Mouse (Mus musculus) Patski (cell line): ENCODE results near the gene Fam173a. TPM values are rescaled to one million over a fixed set of nuclear protein-coding genes. Genes with fewer than 3 reads are reported as not detected.

Source experiments
- ATAC-seq: fragments of 100-300 bp; one replicate; pipeline ENCODE4 v1.8.0; 2021
- CTCF ChIA-PET: fragments of 350-600 bp; sonication (Branson Sonifier 250); formaldehyde crosslinking; loops from one replicate; lab custom pipeline; 2022; ENCODE audit warnings: inconsistent platforms; lab: Charles Lee
- POLR2A ChIA-PET: fragments of 350-600 bp; sonication (Branson Sonifier 250); formaldehyde crosslinking; loops from one replicate; lab custom pipeline; 2022; ENCODE audit warnings: antibody characterized with exemption, inconsistent platforms; lab: Charles Lee
- DNase-seq: peaks from one replicate; pipeline ENCODE4 v3.0.0-alpha.2; 2011; ENCODE audit warnings: low read depth, low spot score
- H3K27me3 ChIP-seq: fragments of 371-371 bp; one replicate; pipeline ENCODE4 v1.5.1; 2021
- CTCF ChIP-seq: fragments of 100-300 bp; IDR thresholded peaks from one replicate; pipeline ENCODE4 v1.5.1; 2021
- in situ Hi-C: fragments of 300-500 bp; cut with MboI; formaldehyde crosslinking; loops from 3 replicates; pipeline ENCODE4 v1.11.1; 2018; ENCODE audit warnings: low pct_unique_long_range_greater_than_20kb, mixed read lengths
- polyA plus RNA-seq: library from polyadenylated mRNA; unstranded; gene quantifications from one replicate; pipeline ENCODE4 v1.2.3, GENCODE M21; 2021

The Fam173a gene
- polyA plus RNA-seq, 1 experiment from 2014 or later = 73.5 TPM

DNA sequence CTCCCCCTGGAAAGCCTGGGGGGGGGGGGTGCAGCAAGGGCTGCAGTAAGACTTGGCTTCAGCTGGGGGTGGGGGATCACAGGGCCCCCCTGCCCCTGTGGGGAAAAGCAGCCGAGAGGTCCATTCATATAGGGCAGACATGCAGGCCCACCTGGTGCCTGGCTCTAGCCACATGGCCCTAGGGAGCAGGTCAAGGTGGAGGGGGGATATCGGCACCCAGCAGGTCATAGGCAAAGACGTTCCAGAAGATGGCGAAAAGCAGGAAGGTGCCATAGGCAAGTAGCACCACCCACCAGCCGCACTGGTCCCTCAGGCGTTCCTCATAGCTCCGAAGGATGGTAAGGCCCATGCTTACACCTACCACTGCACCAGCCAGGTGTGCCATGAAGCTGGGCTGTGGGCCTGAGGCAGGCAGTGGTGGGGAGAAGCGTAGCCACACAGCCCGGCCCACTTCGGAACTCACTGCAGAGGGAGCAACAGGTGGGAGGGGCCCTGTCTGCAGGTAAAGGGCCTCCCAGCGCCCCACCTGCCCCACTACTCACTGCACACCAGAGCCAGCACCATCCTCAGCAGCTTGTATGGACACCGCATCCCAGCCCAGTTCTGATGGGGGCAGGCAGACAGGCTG, 42.0 kb upstream of the Fam173a start:
- in situ Hi-C loops = no loop called here
- ChIA-PET CTCF (interaction anchor here (0.6 kb wide), 1 partner anchor 21 kb away, joined by 3 read pairs; no protein-coding TSS in a partner anchor), POLR2A (interaction anchor here (1.6 kb wide), 2 partner anchors 22 to 53 kb away, joined by 3 to 4 read pairs; no protein-coding TSS in a partner anchor)
- H3K27me3 ChIP-seq = no peaks in the 10 kb centered on the region
- DNase-seq (no peak), ATAC-seq (no peak)
- no peak for TF ChIP-seq CTCF

DNA sequence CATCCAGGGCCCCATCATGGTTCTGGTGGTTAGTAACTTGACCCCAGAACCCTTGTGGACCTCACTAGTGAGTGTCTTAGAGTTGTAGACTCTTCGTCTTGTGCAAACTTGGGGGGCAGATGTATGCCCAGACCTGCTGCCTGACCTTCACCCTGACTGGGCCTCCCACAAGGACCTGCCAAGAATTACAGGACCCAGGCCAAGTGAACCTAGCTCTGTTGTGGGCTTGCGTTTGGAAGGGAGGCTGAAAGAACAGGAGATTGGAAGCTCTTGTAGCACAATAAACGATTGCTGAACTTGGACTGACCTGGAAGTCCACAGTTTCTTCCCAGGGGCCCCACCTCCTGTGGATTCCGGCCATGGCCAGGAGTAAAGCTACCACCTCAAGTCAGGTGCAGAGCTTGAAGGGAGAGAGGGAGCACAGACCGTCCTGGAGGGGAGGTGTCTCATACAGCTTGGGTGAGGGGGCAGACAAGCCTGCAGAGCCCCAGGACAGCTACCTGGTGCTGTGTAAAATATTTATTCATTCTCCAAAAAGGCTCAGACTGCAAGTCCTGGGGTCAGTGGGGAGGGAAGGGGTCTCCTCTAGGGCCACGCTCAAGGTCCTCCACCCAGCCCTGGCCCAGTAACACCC, 41.4 kb upstream of the Fam173a start:
- TF ChIP-seq CTCF = no peak
- no peak for ATAC-seq
- in situ Hi-C loops = no loop called here
- no peaks in the 10 kb centered on the region for H3K27me3 ChIP-seq
- ChIA-PET CTCF (interaction anchor here (0.6 kb wide), 1 partner anchor 21 kb away, joined by 3 read pairs; no protein-coding TSS in a partner anchor), POLR2A (interaction anchor here (0.9 to 1.8 kb wide), 5 partner anchors 8 to 52 kb away, joined by 3 to 7 read pairs (median 4); partner anchors contain the start of genes Fbxl16, Gm20683 and Rhot2)
- DNase-seq = no peak

DNA sequence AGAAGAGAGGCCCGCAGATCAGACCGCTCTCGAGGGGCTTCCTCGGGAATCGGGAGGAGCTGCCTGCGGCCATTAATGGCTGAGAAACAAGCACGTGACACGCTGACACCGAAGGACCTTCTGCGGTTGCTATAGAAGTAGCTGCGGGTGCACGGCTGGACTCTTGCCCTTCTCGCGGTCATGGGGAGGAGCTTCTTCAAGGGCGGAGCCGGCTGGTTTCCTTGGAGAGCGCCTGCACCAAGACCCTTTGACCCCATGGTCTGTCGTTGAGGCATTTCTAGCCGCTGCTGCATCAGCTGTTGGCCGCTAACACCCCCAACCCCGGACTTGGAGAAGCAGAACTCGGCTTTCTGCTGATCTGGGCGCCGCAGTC, 40.6 kb upstream of the Fam173a start, which contains the start of gene Stub1:
Gene Stub1, minus strand, starts transcription at position 114 of the 373 bp plus-strand sequence.
- ATAC-seq (peak; percentile 41), DNase-seq (peak; percentile 68)
- no peaks in the 10 kb centered on the region for H3K27me3 ChIP-seq
- CTCF ChIA-PET = interaction anchor here (0.9 to 2.1 kb wide), 3 partner anchors 9 to 35 kb away, joined by 3 to 8 read pairs (median 5); partner anchors contain the start of genes Mcrip2 and Wdr24
- in situ Hi-C loops = no loop called here
- TF ChIP-seq CTCF = no peak
- POLR2A ChIA-PET = interaction anchor here (0.7 to 2.5 kb wide), 6 partner anchors 9 to 30 kb away, joined by 3 to 11 read pairs (median 4); partner anchors contain the start of genes Fbxl16, Gm20683, Rhot2 and Wdr24

DNA sequence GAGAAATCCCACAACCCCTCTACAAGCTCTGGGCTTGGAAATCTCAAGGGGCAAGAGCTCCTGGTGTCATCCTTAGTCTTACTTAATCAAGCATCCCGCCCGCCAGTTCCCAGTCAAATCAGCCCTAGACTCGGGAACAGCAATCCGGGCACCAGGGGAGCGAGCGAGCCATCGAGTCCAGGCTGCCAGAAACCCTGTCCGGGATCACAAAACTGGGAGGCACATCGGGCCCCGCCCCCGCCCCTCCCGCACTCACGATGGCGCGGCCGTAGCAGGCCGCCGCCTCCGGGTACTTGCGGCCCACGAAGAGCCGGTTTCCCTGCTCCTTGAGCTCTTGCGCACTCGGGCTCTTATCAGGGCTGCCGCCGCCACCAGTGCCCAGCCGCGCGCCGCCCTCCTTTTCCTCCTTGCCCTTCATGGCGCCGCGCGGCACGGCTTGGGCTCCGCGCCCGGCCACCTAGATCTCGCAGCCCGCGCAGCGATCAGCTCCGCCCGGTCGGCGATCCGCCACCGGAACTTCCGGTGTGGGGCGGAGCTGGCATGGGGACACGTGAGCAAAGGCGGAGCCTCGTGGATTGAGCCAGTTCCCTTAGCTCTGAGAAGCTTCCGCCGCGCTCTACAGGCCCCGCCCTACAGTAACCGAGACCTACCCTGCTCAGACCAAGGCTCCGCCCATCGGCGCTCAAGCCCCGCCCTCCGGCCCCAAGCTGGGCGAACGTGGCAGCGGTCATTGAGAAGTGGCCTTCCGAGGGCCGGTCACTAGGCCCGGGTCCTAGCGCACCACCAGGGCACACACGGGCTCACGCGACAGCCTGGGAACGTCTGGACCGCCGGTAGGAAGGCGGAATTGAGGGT, 40.0 kb upstream of the Fam173a start:
- H3K27me3 ChIP-seq = no peaks in the 10 kb centered on the region
- in situ Hi-C loops = no loop called here
- POLR2A ChIA-PET = interaction anchor here (0.6 to 2.5 kb wide), 11 partner anchors 9 to 632 kb away, joined by 3 to 11 read pairs (median 4); partner anchors contain the start of genes Fbxl16, Gm20683, Rhot2 and Wdr24
- CTCF ChIA-PET = interaction anchor here (0.9 to 2.1 kb wide), 3 partner anchors 9 to 36 kb away, joined by 3 to 8 read pairs (median 5); partner anchors contain the start of genes Mcrip2 and Wdr24
- TF ChIP-seq CTCF = no peak
- peak; percentile 91 for DNase-seq
- peak; percentile 79 for ATAC-seq

DNA sequence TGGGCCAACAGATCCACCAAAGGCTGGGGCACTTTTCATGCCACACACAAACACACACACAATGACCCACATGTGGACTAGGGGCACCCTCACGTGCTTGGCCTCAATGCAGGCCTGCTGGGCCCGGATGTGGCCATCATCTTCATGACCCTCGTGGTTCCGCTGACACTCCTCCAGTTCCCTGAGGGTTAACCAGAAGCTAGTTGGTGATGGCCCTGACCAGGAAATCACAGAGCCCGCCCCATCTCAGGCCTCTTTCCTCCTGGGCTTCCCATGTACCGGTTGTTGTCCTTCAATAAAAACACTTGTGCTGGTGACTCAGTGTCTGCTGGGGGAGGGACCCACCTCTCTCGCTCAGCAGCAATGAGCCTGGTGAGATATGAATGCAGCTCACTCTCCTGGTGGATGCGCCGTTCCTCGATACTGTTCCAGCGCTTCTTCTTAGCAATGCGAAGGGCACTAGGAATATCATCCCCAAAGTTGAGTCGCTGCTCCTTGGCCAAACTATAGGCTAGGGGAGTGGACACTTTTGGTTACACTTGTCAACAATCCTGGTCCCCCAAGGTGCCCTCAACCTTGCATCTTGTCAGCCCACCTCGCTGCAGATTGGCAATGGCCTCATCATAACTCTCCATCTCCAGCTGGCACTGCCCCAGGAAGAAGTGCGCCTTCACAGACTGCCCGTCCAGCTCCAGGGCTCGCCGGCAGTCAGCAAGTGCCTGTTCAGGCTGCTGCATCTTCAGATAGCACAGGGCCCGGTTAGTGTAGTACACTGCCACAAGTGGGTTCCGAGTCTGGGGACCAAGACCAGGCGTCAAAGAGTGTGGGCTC, 39.0 kb upstream of the Fam173a start:
- no peak for DNase-seq
- CTCF ChIA-PET = interaction anchor here (2.1 kb wide), 1 partner anchor 9 kb away, joined by 8 read pairs; the partner anchor contains the start of gene Wdr24
- TF ChIP-seq CTCF = no peak
- H3K27me3 ChIP-seq = no peaks in the 10 kb centered on the region
- in situ Hi-C loops = no loop called here
- POLR2A ChIA-PET = interaction anchor here (1.1 to 2.5 kb wide), 4 partner anchors 8 to 37 kb away, joined by 3 to 11 read pairs (median 6); partner anchors contain the start of gene Wdr24
- ATAC-seq = no peak

DNA sequence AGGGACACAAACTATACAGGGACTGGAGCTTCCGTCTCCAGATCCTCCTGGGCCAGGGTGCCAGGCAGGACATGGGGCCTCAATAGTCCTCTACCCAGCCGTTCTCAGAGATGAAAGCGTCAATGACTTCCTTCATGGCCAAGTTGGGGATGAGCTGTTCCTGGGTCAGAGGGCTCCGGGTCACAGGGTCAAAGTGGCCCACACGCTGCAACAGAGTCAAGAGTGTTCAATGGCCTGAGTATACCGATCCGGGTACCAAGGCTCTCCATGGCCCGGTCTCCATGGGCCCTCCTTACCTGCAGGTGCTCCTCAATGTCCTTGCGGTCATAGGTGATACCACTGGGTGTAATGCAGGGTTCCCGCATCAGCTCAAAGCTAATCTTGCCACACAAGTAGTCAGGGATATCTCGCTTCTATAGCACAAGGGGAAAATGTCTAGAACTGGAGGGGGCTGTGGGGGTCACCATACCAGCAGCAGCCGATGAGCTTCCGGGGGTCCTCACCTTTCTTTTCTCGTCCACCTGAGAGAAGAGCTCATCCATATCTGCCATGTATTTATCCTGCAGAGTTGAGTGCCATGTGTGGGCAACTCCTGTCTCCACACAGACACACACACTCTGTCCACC, 38.2 kb upstream of the Fam173a start:
- in situ Hi-C loops = no loop called here
- CTCF ChIA-PET = interaction anchor here (2.1 kb wide), 1 partner anchor 8 kb away, joined by 8 read pairs; the partner anchor contains the start of gene Wdr24
- ATAC-seq (no peak), DNase-seq (no peak)
- no peaks in the 10 kb centered on the region for H3K27me3 ChIP-seq
- POLR2A ChIA-PET = interaction anchor here (1.2 to 2.5 kb wide), 2 partner anchors 7 to 14 kb away, joined by 6 to 11 read pairs; partner anchors contain the start of gene Wdr24
- no peak for TF ChIP-seq CTCF

DNA sequence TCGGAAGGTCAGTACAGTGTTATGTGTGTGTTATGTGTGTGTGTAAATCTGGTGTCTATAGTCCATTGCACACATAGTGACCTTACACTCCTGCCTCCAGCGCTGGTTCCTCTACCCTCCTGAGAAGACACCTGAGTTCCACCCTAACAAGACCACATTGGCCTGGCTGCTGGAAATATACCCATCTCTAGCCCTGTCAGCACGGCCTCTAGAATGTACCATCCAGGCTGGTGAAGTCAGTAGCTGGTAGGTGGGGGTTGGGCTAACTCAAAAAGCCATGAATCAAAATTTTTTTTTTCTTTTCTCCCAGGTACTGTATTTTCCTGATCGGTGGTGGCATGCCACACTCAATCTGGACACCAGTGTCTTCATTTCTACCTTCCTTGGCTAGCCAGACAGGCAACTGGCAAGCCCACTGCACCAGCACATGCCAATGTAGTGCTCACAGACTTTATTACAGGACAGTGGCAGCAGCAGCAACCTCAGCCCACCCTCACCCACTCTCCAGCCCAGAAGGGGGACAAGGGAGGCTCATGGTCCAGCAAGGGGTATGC, 37.6 kb upstream of the Fam173a start:
- POLR2A ChIA-PET = no interaction called here
- no peak for DNase-seq
- ATAC-seq = no peak
- no peak for TF ChIP-seq CTCF
- no peaks in the 10 kb centered on the region for H3K27me3 ChIP-seq
- CTCF ChIA-PET = no interaction called here
- in situ Hi-C loops = no loop called here

DNA sequence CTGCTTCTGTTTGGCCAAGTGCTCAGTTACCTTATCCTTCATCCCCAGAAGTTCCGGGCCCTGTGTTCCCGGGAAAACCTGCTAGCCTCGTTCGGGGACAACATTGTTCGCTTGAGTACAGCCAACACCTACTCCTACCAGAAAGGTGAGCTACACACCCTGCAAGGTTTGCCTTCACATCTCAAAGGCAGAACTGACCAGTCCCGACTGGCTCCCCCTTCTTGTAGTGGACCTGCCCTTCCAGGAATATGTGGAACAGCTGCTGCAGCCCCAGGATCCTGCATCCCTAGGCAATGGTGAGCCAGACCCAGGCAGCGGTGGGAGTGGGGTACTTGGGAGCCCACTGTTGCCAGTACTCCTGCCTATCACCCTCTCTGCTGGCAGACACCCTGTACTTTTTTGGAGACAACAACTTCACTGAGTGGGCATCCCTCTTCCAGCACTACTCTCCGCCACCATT, 36.9 kb upstream of the Fam173a start:
- H3K27me3 ChIP-seq = no peaks in the 10 kb centered on the region
- ATAC-seq = no peak
- TF ChIP-seq CTCF = no peak
- in situ Hi-C loops = no loop called here
- ChIA-PET POLR2A (no interaction called here), CTCF (no interaction called here)
- no peak for DNase-seq
